Mouse (Mus musculus): ENCODE results near the gene Asb3. TPM values are rescaled to one million over a fixed set of nuclear protein-coding genes. Genes with fewer than 3 reads are reported as not detected.
"Not testable (repeated sequence)": the region's sequence is repeated elsewhere in the genome, so short reads cannot be mapped to it uniquely, and the experiment has no call there.

The Asb3 gene
- polyA plus RNA-seq, 1 experiment from 2014 or later, result 24.2 TPM

GRCm38 (mm10) chr11:30985877-30986624 is 100.8 kb downstream of the Asb3 start, which contains the start of gene Chac2:
Gene Chac2, minus strand, starts transcription at chr11:30986350.
- peak within 1 kb of the TSS; percentile 38; the same call in 1 of the 2 replicates for H3K27ac ChIP-seq (ENCODE audit: low read depth)
- H3K9ac ChIP-seq (ENCODE audit: low read length), result peak within 1 kb of the TSS; percentile 55
- H3K4me3 ChIP-seq (ENCODE audit: low read depth, low read length), result peak within 1 kb of the TSS; percentile 53
- H3K36me3 ChIP-seq (ENCODE audit: control insufficient read depth, insufficient read depth, low read length), result no peaks in the 10 kb centered on the region
- WGBS, result under 1% methylated on average over 22 of the region's 22 CpGs
- H3K27me3 ChIP-seq (replicated peaks; ENCODE audit: control insufficient read depth, insufficient read depth, low read length), result no peaks in the 10 kb centered on the region
- no peaks in the 10 kb centered on the region for H3K9me3 ChIP-seq (ENCODE audit: control insufficient read depth, low read length)
- H3K4me2 ChIP-seq (ENCODE audit: low read length), result peak within 1 kb of the TSS; percentile 68
- DNase-seq (ENCODE audit: low spot score), result peak; percentile 84
- peak; percentile 98 for ATAC-seq (replicated peaks; ENCODE audit: low FRiP score, low TSS enrichment, low read depth)
- peaks cover 4% of the 10 kb centered on the region; the same call in 1 of the 2 replicates for H3K4me1 ChIP-seq (replicated peaks; ENCODE audit: control insufficient read depth, insufficient read depth, low read length)

- DNase-seq (ENCODE audit: low spot score), result peak; percentile 53
Observed at GRCm38 (mm10) chr11:30986625-30987017, 101.4 kb downstream of the Asb3 start.

GRCm38 (mm10) chr11:30996670-30997069 is 111.5 kb downstream of the Asb3 start:
- WGBS, result 93% methylated on average over 3 of the region's 3 CpGs

More at GRCm38 (mm10) chr11:30986625-30987017, 101.4 kb downstream of the Asb3 start:
- whole genome bisulfite sequencing, result 7% methylated on average over 2 of the region's 2 CpGs
- H3K4me3 ChIP-seq (ENCODE audit: low read depth, low read length), result peak overlapping the region; percentile 53
- peaks cover 4% of the 10 kb centered on the region; the same call in 1 of the 2 replicates for H3K4me1 ChIP-seq (replicated peaks; ENCODE audit: control insufficient read depth, insufficient read depth, low read length)
- H3K27ac ChIP-seq (ENCODE audit: low read depth), result peak overlapping the region; percentile 38; the same call in 1 of the 2 replicates
- H3K9me3 ChIP-seq (ENCODE audit: control insufficient read depth, low read length), result no peaks in the 10 kb centered on the region
- peak; percentile 65 for ATAC-seq (replicated peaks; ENCODE audit: low FRiP score, low TSS enrichment, low read depth)
- H3K36me3 ChIP-seq (ENCODE audit: control insufficient read depth, insufficient read depth, low read length), result no peaks in the 10 kb centered on the region
- no peaks in the 10 kb centered on the region for H3K27me3 ChIP-seq (replicated peaks; ENCODE audit: control insufficient read depth, insufficient read depth, low read length)
- H3K9ac ChIP-seq (ENCODE audit: low read length), result peak overlapping the region; percentile 31
- peak overlapping the region; percentile 68 for H3K4me2 ChIP-seq (ENCODE audit: low read length)

DNA sequence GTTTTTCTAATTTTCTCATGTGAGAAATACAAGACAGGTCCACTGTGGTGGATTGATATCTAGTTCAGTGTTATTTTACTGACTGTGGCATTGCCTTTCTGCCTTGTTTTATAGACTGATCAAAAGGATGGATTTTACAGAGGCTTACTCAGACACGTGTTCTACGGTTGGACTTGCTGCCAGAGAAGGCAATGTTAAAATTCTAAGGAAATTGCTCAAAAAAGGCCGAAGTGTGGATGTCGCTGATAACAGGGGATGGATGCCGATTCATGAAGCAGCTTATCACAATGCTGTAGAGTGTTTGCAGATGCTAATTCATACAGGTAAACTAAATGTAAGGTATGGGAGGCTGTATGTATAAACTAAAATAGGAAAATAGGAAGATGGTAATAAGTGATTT is 113.0 kb downstream of the Asb3 start:
- Histone ChIP-seq H3K27me3 (replicated peaks; ENCODE audit: control insufficient read depth, insufficient read depth, low read length) (no peaks in the 10 kb centered on the region), H3K9me3 (ENCODE audit: control insufficient read depth, low read length) (no peaks in the 10 kb centered on the region), H3K4me1 (replicated peaks; ENCODE audit: control insufficient read depth, insufficient read depth, low read length) (no peaks in the 10 kb centered on the region), H3K4me3 (ENCODE audit: low read depth, low read length) (no peak overlapping the region), H3K36me3 (ENCODE audit: control insufficient read depth, insufficient read depth, low read length) (no peaks in the 10 kb centered on the region), H3K27ac (ENCODE audit: low read depth) (no peak overlapping the region), H3K9ac (ENCODE audit: low read length) (no peak overlapping the region), H3K4me2 (ENCODE audit: low read length) (no peak overlapping the region)
- WGBS, result 91% methylated on average over 5 of the region's 5 CpGs
- DNase-seq (ENCODE audit: low spot score), result no peak
- no peak for ATAC-seq (replicated peaks; ENCODE audit: low FRiP score, low TSS enrichment, low read depth)

More at GRCm38 (mm10) chr11:30996670-30997069, 111.5 kb downstream of the Asb3 start:
- Histone ChIP-seq H3K27ac (ENCODE audit: low read depth) (no peak overlapping the region), H3K4me3 (ENCODE audit: low read depth, low read length) (no peak overlapping the region), H3K27me3 (replicated peaks; ENCODE audit: control insufficient read depth, insufficient read depth, low read length) (no peaks in the 10 kb centered on the region), H3K36me3 (ENCODE audit: control insufficient read depth, insufficient read depth, low read length) (no peaks in the 10 kb centered on the region), H3K9ac (ENCODE audit: low read length) (no peak overlapping the region), H3K4me1 (replicated peaks; ENCODE audit: control insufficient read depth, insufficient read depth, low read length) (no peaks in the 10 kb centered on the region), H3K4me2 (ENCODE audit: low read length) (no peak overlapping the region), H3K9me3 (ENCODE audit: control insufficient read depth, low read length) (no peaks in the 10 kb centered on the region)
- ATAC-seq (replicated peaks; ENCODE audit: low FRiP score, low TSS enrichment, low read depth) (no peak), DNase-seq (ENCODE audit: low spot score) (no peak)

DNA sequence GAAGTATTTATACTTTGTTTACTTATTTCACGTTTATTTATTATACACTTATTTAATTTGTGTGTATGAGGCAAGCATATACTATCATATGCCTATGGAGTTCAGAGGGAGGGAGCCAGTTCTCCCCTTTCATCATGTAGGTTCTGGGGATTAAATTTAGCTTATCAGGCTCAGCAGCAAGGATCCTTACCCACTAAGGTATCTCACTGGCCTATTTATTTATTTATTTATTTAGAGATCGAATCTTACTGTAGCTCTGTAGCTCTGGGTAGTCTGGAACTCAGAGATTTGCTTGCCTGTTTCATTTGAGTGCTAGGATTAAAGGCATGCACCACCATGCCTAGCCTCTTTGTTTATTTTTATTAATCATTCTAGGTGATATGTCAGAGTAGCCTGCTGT is 113.5 kb downstream of the Asb3 start:
- no peaks in the 10 kb centered on the region for H3K36me3 ChIP-seq (ENCODE audit: control insufficient read depth, insufficient read depth, low read length)

DNA sequence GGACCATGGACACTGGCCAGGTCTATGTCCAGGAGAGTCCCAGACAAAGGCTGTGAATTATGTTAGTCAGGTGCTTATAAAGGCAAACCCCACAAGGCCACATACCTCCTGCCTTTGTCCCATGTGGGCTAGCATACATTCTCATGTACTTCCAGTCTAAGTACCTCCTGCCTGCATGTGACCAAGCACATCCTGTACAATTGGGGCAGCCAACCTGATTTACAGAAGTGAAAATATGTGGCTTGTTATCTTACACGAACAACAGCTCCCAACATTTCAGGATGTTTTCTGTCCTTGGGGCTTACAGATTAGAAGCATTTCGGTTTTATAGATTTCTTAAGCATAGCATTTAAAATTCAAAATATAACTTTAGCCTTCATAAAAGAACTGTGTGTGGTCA is 114.8 kb downstream of the Asb3 start:
- Histone ChIP-seq H3K4me1 (replicated peaks; ENCODE audit: control insufficient read depth, insufficient read depth, low read length) (no peaks in the 10 kb centered on the region), H3K27me3 (replicated peaks; ENCODE audit: control insufficient read depth, insufficient read depth, low read length) (no peaks in the 10 kb centered on the region), H3K27ac (ENCODE audit: low read depth) (no peak overlapping the region), H3K4me3 (ENCODE audit: low read depth, low read length) (no peak overlapping the region), H3K36me3 (ENCODE audit: control insufficient read depth, insufficient read depth, low read length) (no peaks in the 10 kb centered on the region), H3K9me3 (ENCODE audit: control insufficient read depth, low read length) (no peaks in the 10 kb centered on the region), H3K4me2 (ENCODE audit: low read length) (no peak overlapping the region), H3K9ac (ENCODE audit: low read length) (no peak overlapping the region)
- no peak for DNase-seq (ENCODE audit: low spot score)
- no peak for ATAC-seq (replicated peaks; ENCODE audit: low FRiP score, low TSS enrichment, low read depth)
- 86% methylated on average over 2 of the region's 2 CpGs for WGBS

More for the DNA sequence above, 113.5 kb downstream of the Asb3 start:
- 79% methylated on average over 2 of the region's 2 CpGs for WGBS
- ATAC-seq (replicated peaks; ENCODE audit: low FRiP score, low TSS enrichment, low read depth) (no peak), DNase-seq (ENCODE audit: low spot score) (no peak)
- Histone ChIP-seq H3K4me3 (ENCODE audit: low read depth, low read length) (no peak overlapping the region), H3K9me3 (ENCODE audit: control insufficient read depth, low read length) (no peaks in the 10 kb centered on the region), H3K4me2 (ENCODE audit: low read length) (no peak overlapping the region), H3K27ac (ENCODE audit: low read depth) (no peak overlapping the region), H3K4me1 (replicated peaks; ENCODE audit: control insufficient read depth, insufficient read depth, low read length) (no peaks in the 10 kb centered on the region), H3K9ac (ENCODE audit: low read length) (no peak overlapping the region), H3K27me3 (replicated peaks; ENCODE audit: control insufficient read depth, insufficient read depth, low read length) (no peaks in the 10 kb centered on the region)

GRCm38 (mm10) chr11:31001169-31001908 is 116.1 kb downstream of the Asb3 start:
- H3K4me1 ChIP-seq (replicated peaks; ENCODE audit: control insufficient read depth, insufficient read depth, low read length), result no peaks in the 10 kb centered on the region
- H3K9me3 ChIP-seq (ENCODE audit: control insufficient read depth, low read length), result no peaks in the 10 kb centered on the region
- H3K4me2 ChIP-seq (ENCODE audit: low read length), result no peak overlapping the region
- H3K9ac ChIP-seq (ENCODE audit: low read length), result no peak overlapping the region
- H3K36me3 ChIP-seq (ENCODE audit: control insufficient read depth, insufficient read depth, low read length), result 0 out of 2 replicates have a peak, but pooled peaks cover 8% of the 10 kb centered on the region
- no peak overlapping the region for H3K27ac ChIP-seq (ENCODE audit: low read depth)
- no peak for DNase-seq (ENCODE audit: low spot score)
- no peak for ATAC-seq (replicated peaks; ENCODE audit: low FRiP score, low TSS enrichment, low read depth)
- H3K27me3 ChIP-seq (replicated peaks; ENCODE audit: control insufficient read depth, insufficient read depth, low read length), result no peaks in the 10 kb centered on the region
- 92% methylated on average over 4 of the region's 4 CpGs for WGBS
- H3K4me3 ChIP-seq (ENCODE audit: low read depth, low read length), result no peak overlapping the region

GRCm38 (mm10) chr11:31009668-31010067 is 124.5 kb downstream of the Asb3 start:
- not testable (repeated sequence) for H3K4me2 ChIP-seq (ENCODE audit: low read length); H3K27me3 ChIP-seq (replicated peaks; ENCODE audit: control insufficient read depth, insufficient read depth, low read length); H3K27ac ChIP-seq (ENCODE audit: low read depth); DNase-seq (ENCODE audit: low spot score); H3K4me1 ChIP-seq (replicated peaks; ENCODE audit: control insufficient read depth, insufficient read depth, low read length); H3K9ac ChIP-seq (ENCODE audit: low read length); H3K36me3 ChIP-seq (ENCODE audit: control insufficient read depth, insufficient read depth, low read length); H3K9me3 ChIP-seq (ENCODE audit: control insufficient read depth, low read length); ATAC-seq (replicated peaks; ENCODE audit: low FRiP score, low TSS enrichment, low read depth); H3K4me3 ChIP-seq (ENCODE audit: low read depth, low read length)
- 88% methylated on average over 1 of the region's 1 CpGs for WGBS
